Mouse (Mus musculus): ENCODE results near the gene Pak7.

The Pak7 gene

GRCm38 (mm10) chr2:136050793-136051615 lies 336.8 kb downstream of the Pak7 start:
- no peak for DNase-seq (ENCODE audit: low read depth, low spot score)

- DNase-seq (ENCODE audit: low read depth, low spot score), result no peak
Measured at GRCm38 (mm10) chr2:136048464-136048863, 339.3 kb downstream of the Pak7 start.

Data from CD4-positive, CD25-positive, alpha-beta regulatory T cell, adult 2 months (primary cell).